Mouse (Mus musculus) cerebellum, adult (tissue): ENCODE measurements around the gene Hspb8.
"Not testable (repeated sequence)": the region's sequence is repeated elsewhere in the genome, so short reads cannot be mapped to it uniquely, and the experiment has no call there.

Source experiments
- ATAC-seq: cut with Nextera tagmentation; 2 replicates; pipeline ENCODE4 v1.9.2; 2017; ENCODE audit warnings: mild to moderate bottlenecking, moderate library complexity, mixed read lengths; ENCODE audit not compliant: insufficient number of reproducible peaks, low FRiP score, low TSS enrichment

Gene Hspb8

DNA sequence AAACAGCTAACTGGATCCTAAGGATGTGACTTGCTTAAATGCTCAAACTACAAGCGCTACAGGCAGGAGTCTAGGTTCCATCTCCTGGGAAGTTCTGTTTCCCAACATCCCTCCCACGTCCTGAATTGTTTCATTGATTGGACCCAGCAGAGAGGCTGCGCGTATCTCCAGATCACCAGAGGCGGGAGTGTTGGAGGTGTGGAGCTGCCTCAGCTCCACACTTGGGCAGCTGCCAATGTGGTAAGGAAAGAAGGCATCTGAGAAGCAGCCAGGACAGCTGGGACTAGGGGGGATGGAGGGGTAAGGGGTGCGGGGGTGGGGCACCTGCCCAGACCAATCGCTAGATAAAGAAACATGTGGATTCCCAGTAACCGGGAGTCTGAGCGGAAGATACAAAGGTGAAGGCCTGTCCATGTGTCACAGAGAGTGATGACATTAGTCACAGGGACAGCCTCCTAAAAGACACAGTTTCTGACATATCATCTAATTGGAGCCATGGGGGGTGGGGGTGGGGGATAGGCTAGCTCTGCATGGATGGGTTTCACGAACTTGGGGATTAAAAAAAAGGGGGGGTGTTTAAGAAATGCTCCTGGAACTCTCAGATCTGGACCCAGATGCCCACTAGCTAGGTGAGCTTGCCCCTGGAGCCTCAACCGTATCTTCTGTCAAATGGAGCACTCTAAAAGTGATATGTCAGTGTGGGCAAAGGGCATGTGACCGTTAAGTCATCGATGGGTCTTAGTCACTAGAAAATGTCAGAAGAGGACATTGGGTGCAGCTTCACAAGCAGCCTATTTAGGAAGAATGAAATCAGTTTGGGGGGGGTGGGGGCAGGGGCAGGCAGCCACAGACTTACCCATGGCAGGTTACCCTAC is 12.5 kb upstream of the Hspb8 start:
- no peak for ATAC-seq

DNA sequence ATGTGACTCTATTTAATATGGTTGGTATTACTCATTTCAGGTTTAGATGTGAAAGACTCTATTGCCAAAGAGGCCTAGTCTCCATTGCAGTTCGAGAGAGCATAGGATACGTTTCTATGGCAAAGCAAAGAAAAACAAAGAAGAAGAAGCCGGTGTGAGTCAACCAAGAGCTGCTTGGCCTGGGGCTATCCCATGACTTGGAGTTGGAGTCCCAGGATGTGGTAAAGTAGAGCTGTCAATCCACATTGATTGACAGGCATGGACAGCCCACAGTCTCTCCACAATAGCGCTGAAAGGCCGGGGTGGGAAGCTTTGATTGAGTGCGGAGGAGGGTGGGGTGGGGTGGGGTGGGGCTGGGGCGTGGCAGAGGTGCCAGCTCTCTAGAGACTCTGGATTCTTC is 10.2 kb upstream of the Hspb8 start:
- no peak for ATAC-seq

DNA sequence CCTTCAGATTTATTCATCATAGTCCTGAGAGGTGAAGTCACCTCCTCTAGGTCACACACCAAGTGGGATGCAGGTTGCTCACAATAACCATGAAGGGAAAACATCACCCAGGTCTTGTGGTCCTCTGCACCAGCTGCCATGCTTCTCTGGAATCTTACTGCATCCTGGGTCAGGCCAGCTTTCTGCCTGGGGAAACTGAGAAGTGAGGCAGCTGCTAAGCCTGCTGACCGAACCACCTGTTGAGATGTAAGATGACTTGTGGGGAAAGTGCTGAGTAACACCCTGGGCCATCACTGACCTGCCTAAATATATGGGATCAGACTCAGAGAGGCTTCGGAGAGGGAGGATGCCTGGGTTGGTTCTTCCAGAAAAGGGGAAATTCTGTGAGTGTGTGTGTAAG is 4.0 kb upstream of the Hspb8 start:
- no peak for ATAC-seq

DNA sequence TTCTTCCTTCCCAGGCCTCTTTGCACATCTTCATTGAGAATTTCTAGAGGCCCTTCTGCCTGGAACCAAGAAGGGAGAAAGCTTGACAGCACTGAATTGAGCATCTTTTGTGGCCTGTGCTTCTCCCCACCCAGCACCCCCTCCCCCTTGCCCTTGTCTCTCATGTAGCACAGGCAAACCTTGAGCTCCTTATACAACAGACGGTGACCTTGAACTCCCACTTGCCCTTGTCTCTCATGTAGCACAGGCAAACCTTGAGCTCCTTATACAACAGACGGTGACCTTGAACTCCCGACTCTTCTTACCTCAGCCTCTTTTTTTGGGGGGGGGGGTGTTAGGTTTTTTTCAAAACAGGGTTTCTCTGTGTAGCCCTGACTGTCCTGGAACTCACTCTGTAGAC is 3.0 kb upstream of the Hspb8 start:
- ATAC-seq: not testable (repeated sequence)

DNA sequence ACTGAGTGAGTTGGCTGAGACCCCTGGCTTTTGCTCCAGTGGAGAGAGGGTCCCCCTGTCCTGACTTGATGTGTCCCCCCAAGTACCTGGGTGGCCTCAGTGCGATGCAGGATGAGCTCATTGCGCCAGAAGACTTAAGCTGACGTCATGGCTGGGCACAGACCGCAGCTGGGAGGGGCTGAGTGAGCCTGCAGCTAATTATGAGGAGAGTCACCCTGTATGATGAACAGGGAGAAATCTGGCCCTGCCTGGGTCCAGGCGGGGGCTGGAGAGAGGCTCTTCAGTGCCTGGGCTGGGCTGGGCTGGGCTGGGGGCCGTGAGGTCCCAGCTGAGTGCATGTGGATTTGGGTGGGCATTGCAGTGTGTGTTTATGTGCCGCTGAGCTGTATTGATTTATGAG is 2.6 kb upstream of the Hspb8 start:
- ATAC-seq: no peak

- no peak for ATAC-seq
These were observed 1.1 kb upstream of the Hspb8 start for GRCm38 (mm10) chr5:116423746-116424145.

DNA sequence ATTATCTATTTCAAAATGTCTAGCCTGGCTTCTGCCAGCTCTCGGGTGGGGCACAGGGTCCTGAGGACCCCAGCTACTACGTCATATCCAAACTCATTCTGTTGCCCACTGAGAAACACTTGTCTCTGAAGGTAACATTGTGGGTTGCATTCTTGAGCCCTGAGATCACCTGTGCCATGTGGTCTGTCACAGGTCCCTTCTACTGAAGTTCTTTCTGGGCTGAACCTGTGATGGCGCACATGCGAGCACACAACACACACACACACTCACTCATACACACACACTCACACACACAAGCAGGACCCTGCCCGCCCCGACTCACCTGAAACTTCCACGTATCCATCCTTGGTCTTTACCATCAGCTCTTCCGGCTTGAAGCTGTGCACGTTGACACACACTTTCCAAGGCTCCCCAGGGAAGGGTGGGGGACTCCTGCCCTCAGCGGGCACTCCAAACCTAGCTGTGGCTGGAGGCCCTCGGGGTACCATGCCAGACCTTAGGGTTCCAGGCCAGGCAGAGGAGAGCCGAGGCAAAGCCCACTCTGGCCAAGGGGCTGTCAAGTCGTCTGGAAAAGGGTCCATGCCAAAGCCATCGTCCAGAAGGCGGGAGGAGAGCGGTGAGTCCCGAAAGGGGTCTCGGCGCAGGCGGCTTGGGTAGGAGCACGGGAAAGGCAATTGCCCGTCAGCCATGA is 728 bp downstream of the Hspb8 start:
- ATAC-seq: no peak

DNA sequence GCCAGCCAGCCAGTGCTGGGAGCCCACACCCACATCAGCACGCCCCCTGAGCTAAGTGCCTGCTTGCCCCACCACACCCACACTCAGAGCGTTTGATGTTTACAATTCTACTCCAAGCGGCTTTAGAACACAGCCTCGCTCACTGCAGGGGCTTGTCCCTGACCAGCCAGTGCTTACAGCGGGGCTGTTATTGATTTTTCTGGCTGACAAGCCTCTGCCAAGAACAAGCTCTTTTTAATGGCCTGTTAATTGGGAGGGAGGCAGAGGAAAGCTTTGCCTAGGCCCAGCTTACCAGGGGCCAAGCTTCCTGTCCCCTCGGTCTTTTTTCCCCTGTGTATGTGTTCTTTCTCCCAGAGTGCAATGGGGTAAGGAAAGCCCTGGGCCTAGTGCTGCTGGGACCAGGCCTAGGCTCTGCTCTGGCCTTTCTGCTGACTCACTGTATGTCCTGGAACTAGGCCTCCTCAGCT is 1.9 kb downstream of the Hspb8 start:
- no peak for ATAC-seq

DNA sequence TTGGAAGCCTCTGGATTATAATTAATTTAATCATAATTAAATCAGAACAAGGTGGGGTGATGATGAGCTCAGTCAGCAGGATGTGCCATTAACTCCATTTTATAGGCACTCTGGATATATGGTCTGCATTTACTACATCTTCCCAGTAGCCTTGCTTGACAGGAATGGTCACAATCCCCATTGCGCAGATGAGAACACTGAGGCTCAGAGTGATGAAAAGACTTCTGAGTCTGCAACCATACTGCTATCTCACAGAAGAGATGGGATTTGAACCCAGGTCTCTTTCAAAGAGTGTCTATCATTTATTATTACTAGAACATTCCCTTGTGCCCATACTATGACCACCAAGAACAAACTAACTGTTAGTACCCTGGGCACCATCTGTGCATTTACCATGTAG is 2.5 kb downstream of the Hspb8 start:
- no peak for ATAC-seq

GRCm38 (mm10) chr5:116419322-116420045 is 3.2 kb downstream of the Hspb8 start:
- no peak for ATAC-seq

DNA sequence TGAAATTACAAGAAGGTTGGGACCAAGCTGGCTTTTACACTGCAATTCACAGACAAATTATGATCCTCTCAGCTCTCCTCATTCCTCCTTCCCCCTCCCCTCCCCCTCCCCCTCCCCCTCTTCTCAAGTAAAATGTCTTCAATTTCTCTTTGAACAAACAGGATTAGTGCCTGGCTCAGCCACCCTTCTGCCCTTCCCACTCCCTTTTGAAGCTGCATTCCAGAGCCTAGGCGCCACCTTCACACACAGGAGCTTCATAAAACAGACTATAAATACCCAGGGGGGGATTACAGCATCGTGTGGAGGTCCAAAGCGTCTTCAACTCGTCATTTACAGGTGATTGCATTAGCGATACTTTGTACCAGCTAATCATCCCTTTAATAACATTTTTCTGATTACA is 6.5 kb downstream of the Hspb8 start:
- no peak for ATAC-seq

DNA sequence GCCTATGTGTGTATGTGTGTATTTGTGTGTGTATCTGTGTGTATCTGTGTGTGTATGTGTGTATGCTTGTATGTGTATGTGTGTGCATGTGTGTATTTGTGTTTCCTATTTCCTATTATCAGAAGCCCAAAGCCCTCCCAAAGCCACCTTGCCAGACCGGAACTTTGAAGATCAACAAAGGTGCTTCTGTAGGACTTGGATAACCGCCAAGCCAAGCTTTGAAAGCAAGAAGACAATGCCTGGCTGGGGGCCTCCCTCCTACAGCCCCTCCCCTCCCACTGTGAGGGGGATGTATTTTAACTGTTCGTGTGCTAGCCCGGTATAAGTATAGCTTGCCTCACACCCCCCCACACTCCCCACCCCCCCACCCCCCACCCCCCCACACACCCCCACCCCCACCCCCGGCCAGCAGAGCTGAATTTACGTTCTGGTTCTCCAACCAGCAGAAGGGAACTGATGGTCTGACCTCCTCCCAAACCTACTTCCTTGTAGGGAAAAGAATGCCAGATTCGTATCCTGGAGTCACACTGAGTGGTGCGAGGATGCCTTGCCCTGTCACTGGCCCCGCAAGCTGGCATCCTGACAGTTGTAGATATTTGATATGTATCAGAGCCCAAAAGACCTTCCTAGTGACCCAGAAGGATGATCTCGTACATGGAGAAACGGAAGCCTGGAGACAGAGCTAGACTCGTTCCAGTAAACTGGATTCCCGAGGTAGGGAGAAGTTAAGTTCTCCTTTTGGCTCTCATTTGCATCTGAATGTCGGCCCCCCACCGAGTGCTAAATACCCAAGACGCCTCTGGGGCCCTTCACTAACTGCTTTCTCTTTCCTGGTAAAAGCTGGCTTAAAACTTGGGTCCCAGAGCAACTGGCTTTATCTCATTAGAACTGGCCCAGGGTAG is 12.7 kb downstream of the Hspb8 start:
- no peak for ATAC-seq

GRCm38 (mm10) chr5:116408965-116409364 is 13.7 kb downstream of the Hspb8 start:
- no peak for ATAC-seq

- ATAC-seq: no peak
These were observed 14.7 kb downstream of the Hspb8 start for GRCm38 (mm10) chr5:116407936-116408335.

DNA sequence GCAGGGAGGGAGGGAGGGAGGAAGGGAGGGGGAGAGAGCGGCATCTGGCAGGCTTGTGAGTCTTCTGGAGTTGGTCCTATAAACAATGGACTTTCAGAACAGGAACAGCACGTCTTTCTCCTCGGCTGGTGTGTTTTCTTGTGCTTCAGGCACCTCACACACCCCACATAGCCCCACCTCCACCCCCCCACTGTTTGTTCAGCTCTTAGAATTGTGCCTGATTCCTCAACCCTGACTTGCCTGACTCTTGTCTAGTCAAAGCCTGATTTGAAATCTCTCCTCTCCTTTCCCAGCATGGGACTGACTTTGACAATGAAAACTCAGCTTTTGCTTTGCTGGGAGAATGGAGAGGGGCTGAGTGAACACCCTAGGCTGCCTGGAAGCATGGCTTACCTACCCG is 15.3 kb downstream of the Hspb8 start:
- ATAC-seq: no peak

DNA sequence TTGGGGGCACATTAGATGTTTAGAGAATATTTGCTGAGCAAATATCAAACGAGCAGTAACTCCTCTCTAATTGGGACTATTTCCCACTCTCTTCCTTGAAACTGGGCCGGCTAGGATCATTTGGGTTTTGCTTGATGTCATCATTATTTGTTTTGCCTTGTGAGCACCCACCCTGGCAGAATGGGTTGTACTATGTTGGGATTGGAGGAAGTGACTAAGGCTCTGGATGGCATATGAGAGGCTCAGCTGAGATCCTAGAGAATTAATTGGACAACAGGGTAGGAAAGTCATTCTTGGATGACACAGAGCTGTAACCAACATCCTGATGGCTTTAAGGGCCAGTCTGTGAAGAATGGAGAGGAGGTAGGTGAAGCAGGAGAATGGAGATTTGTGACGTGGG is 16.2 kb downstream of the Hspb8 start:
- ATAC-seq: no peak

GRCm38 (mm10) chr5:116405934-116406333 is 16.7 kb downstream of the Hspb8 start:
- no peak for ATAC-seq

- ATAC-seq: no peak
These were observed 18.6 kb downstream of the Hspb8 start for GRCm38 (mm10) chr5:116404063-116404462.

- no peak for ATAC-seq
These were observed 21.9 kb downstream of the Hspb8 start for GRCm38 (mm10) chr5:116400801-116401200.
